Mouse (Mus musculus) kidney, postnatal 0 days (tissue): ENCODE results near the gene Olfr373. TPM values are rescaled to one million over a fixed set of nuclear protein-coding genes. Genes with fewer than 3 reads are reported as not detected.
A peak's percentile ranks its signal among the peaks of the same experiment; 100 is the strongest.

ENCODE experiments used
- ATAC-seq: fragments of 200-750 bp; cut with Nextera tagmentation; replicated peaks from 2 replicates; pipeline ENCODE4 v1.8.0; 2017; ENCODE audit warnings: low read depth, moderate number of reproducible peaks, moderate TSS enrichment, moderate library complexity; ENCODE audit not compliant: low FRiP score
- DNase-seq: peaks from one replicate; pipeline ENCODE4 v3.0.0-alpha.2; 2016; ENCODE audit warnings: low spot score
- H3K27ac ChIP-seq: fragments of 300-500 bp; sonication (generic); 2 replicates; pipeline ENCODE4 v1.5.1; 2014; ENCODE audit warnings: mild to moderate bottlenecking
- H3K27me3 ChIP-seq: fragments of 300-500 bp; sonication (generic); 2 replicates; pipeline ENCODE4 v1.6.1; 2014; ENCODE audit warnings: low read length, mixed read lengths; ENCODE audit not compliant: insufficient read depth
- H3K36me3 ChIP-seq: fragments of 300-500 bp; sonication (generic); 2 replicates; pipeline ENCODE4 v1.6.1; 2014; ENCODE audit warnings: low read length, mixed read lengths; ENCODE audit not compliant: insufficient read depth
- H3K4me1 ChIP-seq: fragments of 300-500 bp; sonication (generic); replicated peaks from 2 replicates; pipeline ENCODE4 v1.6.1; 2014; ENCODE audit warnings: antibody characterized with exemption, low read length, mixed read lengths; ENCODE audit not compliant: insufficient read depth
- H3K4me2 ChIP-seq: fragments of 300-500 bp; sonication (generic); 2 replicates; pipeline ENCODE4 v1.6.1; 2014; ENCODE audit warnings: mild to moderate bottlenecking, low read length, moderate library complexity, mixed read lengths
- H3K4me3 ChIP-seq: fragments of 300-500 bp; sonication (generic); replicated peaks from 2 replicates; pipeline ENCODE4 v1.5.1; 2014; ENCODE audit warnings: low read depth, low read length
- H3K9ac ChIP-seq: fragments of 300-500 bp; sonication (generic); 2 replicates; pipeline ENCODE4 v1.6.1; 2014; ENCODE audit warnings: low read depth, low read length
- H3K9me3 ChIP-seq: fragments of 300-500 bp; sonication (generic); replicated peaks from 2 replicates; pipeline ENCODE4 v1.6.1; 2016; ENCODE audit warnings: low read length, inconsistent platforms, mixed read lengths
- CTCF ChIP-seq: IDR thresholded peaks from 2 replicates; pipeline ENCODE4 v1.5.1; 2016; ENCODE audit warnings: antibody characterized with exemption, low read depth, mild to moderate bottlenecking, moderate library complexity
- WGBS: fragments of 180-500 bp; shearing (Covaris S2); extraction: QIAGEN DNeasy Blood & Tissue Kit; methylation state at CpG from one replicate; pipeline ENCODE4 v1.1.7; 2014; 5-methylcytosine and 5-hydroxymethylcytosine counted together
- polyA plus RNA-seq: library from polyadenylated mRNA; unstranded; fragments of >200 nt; fragmentation: Nextera tagmentation; extraction: Ambion mirVana; gene quantifications from 2 replicates; pipeline ENCODE4 v1.2.1, GENCODE M21; 2015

Gene Olfr373
- polyA plus RNA-seq, 1 experiment from 2014 or later = 0.08 TPM

DNA sequence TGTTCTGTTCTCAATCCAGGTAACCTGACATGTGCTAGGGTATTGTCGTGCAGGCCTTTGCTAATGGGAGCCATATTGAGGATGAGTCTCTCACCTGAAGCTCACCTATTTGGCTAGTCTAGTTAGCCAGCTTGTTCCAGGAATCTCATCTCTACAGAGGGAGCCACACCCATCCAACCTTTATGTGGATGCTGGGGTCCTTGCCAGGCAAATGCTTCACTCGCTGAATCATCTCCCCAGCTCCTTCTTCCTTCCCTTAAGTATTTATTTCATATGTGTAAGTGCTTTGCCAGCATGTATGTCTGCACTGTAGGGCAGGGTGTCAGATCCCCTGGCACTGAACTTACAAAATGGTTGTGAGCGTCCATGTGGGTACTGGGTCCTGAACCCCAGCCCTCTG is 63.6 kb downstream of the Olfr373 start:
- DNase-seq (no peak), ATAC-seq (no peak)
- H3K4me3 ChIP-seq = no peak overlapping the region
- H3K9ac ChIP-seq = no peak overlapping the region
- H3K4me2 ChIP-seq = no peak overlapping the region
- peaks cover 78% of the 10 kb centered on the region for H3K36me3 ChIP-seq
- TF ChIP-seq CTCF = no peak
- no peaks in the 10 kb centered on the region for H3K4me1 ChIP-seq
- no peaks in the 10 kb centered on the region for H3K9me3 ChIP-seq
- 92% methylated on average over 3 of the region's 3 CpGs for WGBS
- H3K27ac ChIP-seq = no peak overlapping the region
- H3K27me3 ChIP-seq = no peaks in the 10 kb centered on the region

DNA sequence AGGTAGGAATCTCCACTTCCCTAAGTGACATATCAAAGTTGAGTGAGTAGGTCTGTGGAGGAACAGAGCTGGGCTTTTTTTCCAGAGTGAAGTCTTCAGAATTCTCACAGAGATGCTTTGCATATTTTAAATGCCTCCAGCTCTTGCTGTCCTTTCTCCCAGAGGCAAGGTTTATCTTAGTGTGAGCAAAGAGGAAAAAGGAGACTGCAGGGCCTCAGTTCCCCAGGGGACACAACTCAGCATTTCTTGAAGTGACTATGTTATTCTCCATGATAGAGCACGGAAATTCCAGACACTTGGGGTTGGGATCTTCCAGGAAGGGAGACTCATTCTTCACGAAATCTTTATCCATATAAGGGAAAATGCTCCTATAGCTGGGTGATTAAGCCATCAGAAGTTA is 64.3 kb downstream of the Olfr373 start:
- Histone ChIP-seq H3K4me1 (no peaks in the 10 kb centered on the region), H3K27ac (no peak overlapping the region), H3K4me2 (no peak overlapping the region), H3K36me3 (peaks cover 76% of the 10 kb centered on the region), H3K9ac (no peak overlapping the region), H3K4me3 (no peak overlapping the region), H3K9me3 (no peaks in the 10 kb centered on the region), H3K27me3 (no peaks in the 10 kb centered on the region)
- no peak for ATAC-seq
- TF ChIP-seq CTCF = no peak
- 70% methylated on average over 2 of the region's 2 CpGs for WGBS
- DNase-seq = peak; percentile 50

DNA sequence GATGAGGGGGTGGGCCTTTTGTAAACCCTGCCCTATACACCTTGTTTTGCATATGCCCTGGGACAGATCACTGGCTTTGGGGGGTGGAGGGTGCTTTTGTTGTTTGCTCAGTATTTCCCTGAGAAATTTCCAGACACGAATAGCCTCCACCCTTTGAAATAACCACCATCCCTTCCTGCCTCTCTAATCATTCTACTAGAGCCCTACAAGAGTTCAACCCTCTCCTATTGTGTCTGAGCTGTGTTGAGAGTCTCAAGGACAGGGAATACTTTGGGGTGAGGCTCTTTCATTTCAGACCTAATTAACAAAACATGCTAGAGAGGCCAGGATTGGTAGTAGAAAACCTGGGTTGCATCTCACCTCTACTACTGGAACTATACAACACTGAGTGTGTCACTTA is 66.1 kb downstream of the Olfr373 start:
- 85% methylated on average over 1 of the region's 1 CpGs for WGBS
- H3K36me3 ChIP-seq = peaks cover 66% of the 10 kb centered on the region
- no peaks in the 10 kb centered on the region for H3K4me1 ChIP-seq
- no peak for TF ChIP-seq CTCF
- H3K9me3 ChIP-seq = no peaks in the 10 kb centered on the region
- no peak overlapping the region for H3K4me2 ChIP-seq
- ATAC-seq = no peak
- no peak overlapping the region for H3K9ac ChIP-seq
- H3K27ac ChIP-seq = no peak overlapping the region
- no peak for DNase-seq
- no peaks in the 10 kb centered on the region for H3K27me3 ChIP-seq
- H3K4me3 ChIP-seq = no peak overlapping the region

DNA sequence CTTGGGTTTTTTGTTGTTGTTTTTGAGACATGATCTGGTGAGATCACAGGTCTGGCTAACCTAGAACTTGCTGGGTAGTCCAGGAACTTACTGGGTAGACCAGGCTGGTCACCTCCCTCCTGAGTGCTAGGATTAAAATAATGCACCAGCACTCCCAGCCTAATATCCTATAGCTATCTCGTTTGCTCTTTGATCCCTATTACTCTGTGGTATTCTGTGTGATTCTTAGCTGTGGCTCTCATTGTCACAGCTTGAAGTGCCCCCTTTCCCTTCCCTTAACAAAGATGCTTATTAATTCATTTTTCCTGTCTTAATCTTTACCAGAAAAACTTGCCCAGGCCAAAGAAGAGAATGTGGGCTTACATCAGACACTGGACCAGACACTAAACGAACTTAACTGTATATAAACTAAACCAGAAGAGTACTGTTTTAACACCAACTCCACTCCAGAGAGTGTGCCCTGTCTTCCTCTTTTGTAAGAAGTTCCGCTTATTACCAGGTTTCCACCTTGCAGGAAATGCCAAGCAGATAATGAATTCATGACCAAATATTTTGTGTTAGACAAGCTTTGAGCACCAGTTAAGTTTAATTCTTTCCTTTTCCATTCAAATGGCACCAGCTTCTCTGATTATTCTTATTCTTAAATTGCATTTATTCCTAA is 68.6 kb downstream of the Olfr373 start:
- 78% methylated on average over 3 of the region's 3 CpGs for WGBS
- no peak overlapping the region for H3K4me2 ChIP-seq
- no peaks in the 10 kb centered on the region for H3K27me3 ChIP-seq
- H3K36me3 ChIP-seq = peaks cover 48% of the 10 kb centered on the region
- DNase-seq (no peak), ATAC-seq (no peak)
- no peaks in the 10 kb centered on the region for H3K9me3 ChIP-seq
- no peak overlapping the region for H3K9ac ChIP-seq
- H3K4me1 ChIP-seq = no peaks in the 10 kb centered on the region
- no peak for TF ChIP-seq CTCF
- H3K4me3 ChIP-seq = no peak overlapping the region
- H3K27ac ChIP-seq = no peak overlapping the region

Other genes starting within 250 kb of the Olfr373 start
- gene Zfp709, start 201.2 kb upstream of the Olfr373 start, polyA plus RNA-seq = 4.8 and 5.4 TPM in 2 replicates
- 4.0 and 4.6 TPM in 2 replicates for gene Zfp882, start 174.6 kb upstream of the Olfr373 start, polyA plus RNA-seq
- 13.6 and 17.3 TPM in 2 replicates for gene Zfp617, start 174.5 kb upstream of the Olfr373 start, polyA plus RNA-seq
- gene Zfp961, start 132.1 kb upstream of the Olfr373 start, polyA plus RNA-seq = 20.9 and 21.9 TPM in 2 replicates
- gene Cyp4f18, start 73.6 kb upstream of the Olfr373 start, polyA plus RNA-seq = 1.4 and 1.9 TPM in 2 replicates
- gene Olfr372, start 42.0 kb upstream of the Olfr373 start, polyA plus RNA-seq = not detected in 2 replicates
- not detected in 2 replicates for gene Olfr374, start 23.9 kb downstream of the Olfr373 start, polyA plus RNA-seq
- gene Tpm4, start 51.8 kb downstream of the Olfr373 start, polyA plus RNA-seq = 604 and 692 TPM in 2 replicates
- gene Rab8a, start 78.0 kb downstream of the Olfr373 start, polyA plus RNA-seq = 100 and 108 TPM in 2 replicates
- 0.24 TPM in 1 of 2 replicates, not detected in the other for gene Hsh2d, start 106.5 kb downstream of the Olfr373 start, polyA plus RNA-seq
- gene Cib3, start 129.7 kb downstream of the Olfr373 start, polyA plus RNA-seq = not detected in 2 replicates
- gene Gm11034, start 130.5 kb downstream of the Olfr373 start, polyA plus RNA-seq = not detected in 2 replicates
- 72.7 and 74.4 TPM in 2 replicates for gene Fam32a, start 136.6 kb downstream of the Olfr373 start, polyA plus RNA-seq
- gene Ap1m1, start 156.8 kb downstream of the Olfr373 start, polyA plus RNA-seq = 93.0 and 103 TPM in 2 replicates
- 22.2 and 22.8 TPM in 2 replicates for gene Gm10282, start 222.1 kb downstream of the Olfr373 start, polyA plus RNA-seq
- gene Klf2, start 235.9 kb downstream of the Olfr373 start, polyA plus RNA-seq = 24.7 and 31.9 TPM in 2 replicates